Mouse (Mus musculus) heart, postnatal 0 days (tissue): Measurements from ENCODE around the gene Hs3st5.

Experiments used
- CTCF ChIP-seq: IDR thresholded peaks from 2 replicates; pipeline ENCODE4 v1.5.1; 2016; ENCODE audit warnings: antibody characterized with exemption, control low read depth, low read depth
- EP300 ChIP-seq: IDR thresholded peaks from 2 replicates; pipeline ENCODE4 v1.6.1; 2016; ENCODE audit warnings: antibody characterized with exemption, low read depth

DNA sequence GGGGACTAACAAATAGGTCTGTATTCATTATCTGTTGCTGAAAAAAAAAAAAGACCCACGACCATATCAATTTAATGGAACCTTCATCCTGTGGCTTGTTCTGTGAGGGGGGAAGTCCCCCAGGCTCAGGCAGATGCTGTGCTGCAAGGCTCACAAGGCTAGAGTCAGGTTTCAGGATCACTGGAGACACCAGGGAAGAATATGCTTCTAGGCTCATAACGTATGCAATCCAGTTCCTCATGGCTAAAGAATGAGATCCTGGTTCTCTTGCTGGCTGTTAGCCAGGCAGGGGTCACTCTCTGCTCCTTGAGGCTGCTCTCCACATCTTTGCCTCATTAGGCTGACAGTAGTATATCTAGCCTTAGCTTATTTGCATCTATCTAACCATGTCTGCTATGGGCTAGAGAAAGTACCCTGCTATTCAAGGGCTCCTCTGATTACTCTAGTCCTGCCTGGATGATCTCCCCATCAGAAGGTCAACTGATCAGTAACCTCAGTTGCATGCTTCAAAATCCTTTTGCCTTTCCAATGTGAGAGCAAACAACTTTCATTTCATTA lies 294.4 kb downstream of the Hs3st5 start:
- TF ChIP-seq CTCF (no peak), EP300 (no peak)
